Mouse (Mus musculus): ENCODE data around the gene Top1. TPM values are rescaled to one million over a fixed set of nuclear protein-coding genes. Genes with fewer than 3 reads are reported as not detected.

The Top1 gene
- total RNA-seq, 2 experiments from 2014 or later = 80.4 to 85.3 TPM

GRCm38 (mm10) chr2:160770871-160771270 lies 125.2 kb downstream of the Top1 start:
- DNase-seq (ENCODE audit: extremely low spot score in 1 of 2, low spot score in 2 of 2) = peak in 1 of 2 experiments; percentile 6
- Histone ChIP-seq H3K27ac (peak overlapping the region; percentile 20; the same call in 1 of the 2 replicates), H3K4me3 (no peak overlapping the region)
- intact Hi-C loops (cut with DNase I) = no loop called here
- no peak for TF ChIP-seq CTCF (IDR thresholded peaks at IDR 0.05)

DNA sequence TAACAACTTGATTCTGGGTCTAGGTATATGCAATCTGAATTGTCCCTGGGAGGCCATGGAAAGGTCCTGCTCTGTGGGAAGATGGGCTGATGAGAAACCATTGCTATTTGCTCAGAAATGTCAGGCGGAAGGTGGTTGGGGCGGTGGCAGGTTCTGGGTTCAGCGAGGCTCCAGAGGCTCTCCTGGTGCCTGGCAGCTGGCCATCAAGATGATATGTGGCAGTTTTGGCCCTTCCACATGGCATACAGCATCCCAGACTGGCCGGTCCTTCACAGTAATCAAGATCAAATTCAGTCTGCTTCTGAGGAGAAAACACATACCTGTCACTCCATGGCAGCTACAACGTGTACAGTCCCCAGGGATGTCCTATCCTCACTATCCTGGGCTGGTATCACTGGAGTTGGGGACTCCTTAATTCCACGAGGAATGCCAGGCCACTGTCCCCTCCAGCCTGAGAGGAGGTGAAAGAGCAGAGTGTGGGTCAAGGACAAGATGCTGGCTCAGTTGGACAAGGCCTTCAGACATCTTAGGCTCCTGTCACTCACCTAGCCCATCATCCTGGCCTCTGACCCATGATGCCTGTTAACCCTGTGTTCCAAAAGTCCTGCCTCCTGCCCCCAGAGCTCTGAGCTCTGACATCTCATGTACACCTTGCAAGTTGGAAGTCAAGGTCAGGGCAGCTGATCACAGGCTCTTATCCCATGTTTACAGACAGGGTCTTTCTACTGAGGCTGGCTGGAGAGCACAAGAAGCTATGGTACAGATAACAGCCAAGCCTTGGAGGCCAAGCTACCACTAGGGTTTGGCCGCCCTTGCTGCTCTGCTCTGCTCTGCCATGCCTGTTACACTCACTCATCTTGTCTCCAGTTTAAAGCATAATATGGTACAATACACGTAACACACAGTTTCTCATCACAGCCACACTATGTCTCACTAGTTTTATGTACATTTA lies 125.9 kb downstream of the Top1 start:
- Histone ChIP-seq H3K4me3 (no peak overlapping the region), H3K27ac (peak overlapping the region; percentile 1; the same call in 1 of the 2 replicates)
- intact Hi-C loops (cut with DNase I) = no loop called here
- no peak for TF ChIP-seq CTCF (IDR thresholded peaks at IDR 0.05)
- DNase-seq (ENCODE audit: extremely low spot score in 1 of 2, low spot score in 2 of 2) = peak in 1 of 2 experiments; percentile 7

Small RNA genes lying within 50 kb of the gene (microRNA-seq; reads per million reads assigned to microRNA genes)
- 0 reads per million in 2 experiments for gene Gm23968

Other genes starting within 250 kb of the Top1 start
- 100 to 1,000 TPM; 117 to 123 TPM for gene Plcg1, start 85.4 kb downstream of the Top1 start, total RNA-seq (2021)
- gene Zhx3, start 227.1 kb downstream of the Top1 start, total RNA-seq (2021) = 10 to 100 TPM; 67.8 to 81.4 TPM
- gene Lpin3, start 234.8 kb downstream of the Top1 start, total RNA-seq (2021) = 1 to 10 TPM in 1 of 2 experiments, under 1 TPM in 1; 0.65 to 1.8 TPM

Measured in left cerebral cortex, adult 2 months (tissue).